Mouse (Mus musculus) right cerebral cortex, postnatal 4 days (tissue): ENCODE measurements around the gene Drosha.

Source experiments
- DNase-seq: peaks from one replicate; pipeline ENCODE4 v3.0.0-alpha.2; 2022

The Drosha gene

DNA sequence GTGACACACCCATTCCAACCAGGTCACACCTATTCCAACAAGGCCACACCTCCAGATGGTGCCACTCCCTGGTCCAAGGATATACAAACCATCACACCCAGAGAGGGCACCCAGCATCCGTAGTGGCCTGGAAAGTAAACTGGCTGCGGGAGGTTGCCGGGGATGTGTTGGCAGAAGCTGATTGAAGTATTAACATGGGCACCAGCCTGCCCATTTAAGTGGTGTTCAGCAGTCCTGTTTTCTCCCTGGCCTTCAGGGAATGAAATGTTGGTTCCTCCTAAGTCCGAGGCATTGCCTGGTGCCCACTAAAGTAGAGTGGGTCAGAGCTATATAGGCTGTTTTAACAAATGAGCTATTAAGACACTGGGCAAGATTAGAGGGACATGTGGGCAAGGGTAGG lies 8.0 kb downstream of the Drosha start:
- no peak for DNase-seq

DNA sequence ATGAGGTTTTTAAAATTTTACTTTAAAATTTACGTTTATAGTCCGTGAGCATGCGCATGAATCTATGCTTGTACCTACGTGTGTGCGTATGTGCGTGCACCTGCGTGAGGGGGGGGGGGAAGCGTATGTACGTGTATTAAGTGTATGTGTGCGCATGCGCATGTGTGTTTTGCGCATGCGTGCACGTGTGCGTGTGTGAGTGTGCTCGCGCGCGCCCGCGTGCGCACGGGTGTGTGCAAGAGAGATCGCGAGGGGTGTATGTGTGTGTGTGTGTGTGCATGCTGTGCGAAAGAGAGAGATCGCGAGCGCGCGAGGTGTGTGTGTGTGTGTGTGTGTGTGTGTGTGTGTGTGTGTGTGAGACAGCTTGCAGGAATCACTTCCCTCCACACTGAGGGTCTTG lies 8.8 kb downstream of the Drosha start:
- no peak for DNase-seq

DNA sequence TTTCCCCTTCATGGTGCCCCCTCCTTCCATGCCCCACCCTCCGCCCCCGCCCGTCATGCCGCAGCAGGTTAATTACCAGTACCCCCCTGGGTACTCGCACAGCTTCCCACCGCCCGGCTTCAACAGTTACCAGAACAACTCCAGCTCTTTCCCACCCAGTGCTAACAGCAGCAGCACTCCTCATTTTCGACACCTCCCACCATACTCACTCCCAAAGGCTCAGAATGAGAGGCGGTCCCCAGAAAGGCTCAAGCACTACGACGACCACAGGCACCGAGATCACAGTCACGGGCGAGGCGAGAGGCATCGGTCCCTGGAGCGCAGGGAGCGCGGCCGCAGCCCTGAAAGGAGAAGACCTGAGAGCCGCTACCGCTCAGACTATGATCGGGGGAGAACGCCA lies 9.6 kb downstream of the Drosha start:
- no peak for DNase-seq

DNA sequence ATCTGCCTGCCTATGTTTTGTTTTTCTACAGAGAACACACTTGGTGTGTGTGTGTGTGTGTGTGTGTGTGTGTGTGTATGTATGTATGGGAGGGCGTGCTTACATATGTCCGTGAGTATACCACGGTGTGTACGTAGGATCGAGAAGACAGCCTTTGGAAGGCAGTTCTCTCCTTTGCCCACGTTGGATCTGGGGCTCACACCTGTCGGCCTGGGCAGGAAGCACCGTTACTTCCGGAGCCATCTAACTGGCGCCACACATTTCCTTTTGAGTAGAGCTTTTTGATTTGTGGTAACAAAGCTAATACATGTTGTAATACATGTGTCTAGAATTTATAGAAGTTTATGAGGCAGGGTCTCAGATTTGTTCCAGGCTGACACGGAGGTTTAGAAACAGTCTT lies 16.1 kb downstream of the Drosha start:
- DNase-seq, result no peak

DNA sequence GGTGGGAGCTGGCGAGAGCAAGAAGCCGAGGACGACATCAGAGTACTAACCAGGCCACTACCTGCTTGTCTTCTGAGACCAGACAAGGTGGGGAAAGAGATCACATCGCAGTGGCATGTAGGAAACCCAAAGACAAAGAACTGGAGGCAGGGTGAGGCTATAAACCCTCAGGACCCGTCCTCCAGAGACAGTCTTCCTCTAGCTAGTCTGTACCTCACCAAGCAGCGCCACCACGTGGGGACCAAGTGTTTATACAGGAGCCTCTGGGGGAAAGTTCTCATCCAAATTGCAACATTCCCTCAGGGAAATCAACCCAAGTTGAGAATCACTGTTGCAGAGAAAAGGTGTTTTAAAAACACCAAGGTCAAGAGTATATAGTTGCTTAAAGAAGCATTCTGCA lies 18.2 kb downstream of the Drosha start:
- DNase-seq, result no peak

DNA sequence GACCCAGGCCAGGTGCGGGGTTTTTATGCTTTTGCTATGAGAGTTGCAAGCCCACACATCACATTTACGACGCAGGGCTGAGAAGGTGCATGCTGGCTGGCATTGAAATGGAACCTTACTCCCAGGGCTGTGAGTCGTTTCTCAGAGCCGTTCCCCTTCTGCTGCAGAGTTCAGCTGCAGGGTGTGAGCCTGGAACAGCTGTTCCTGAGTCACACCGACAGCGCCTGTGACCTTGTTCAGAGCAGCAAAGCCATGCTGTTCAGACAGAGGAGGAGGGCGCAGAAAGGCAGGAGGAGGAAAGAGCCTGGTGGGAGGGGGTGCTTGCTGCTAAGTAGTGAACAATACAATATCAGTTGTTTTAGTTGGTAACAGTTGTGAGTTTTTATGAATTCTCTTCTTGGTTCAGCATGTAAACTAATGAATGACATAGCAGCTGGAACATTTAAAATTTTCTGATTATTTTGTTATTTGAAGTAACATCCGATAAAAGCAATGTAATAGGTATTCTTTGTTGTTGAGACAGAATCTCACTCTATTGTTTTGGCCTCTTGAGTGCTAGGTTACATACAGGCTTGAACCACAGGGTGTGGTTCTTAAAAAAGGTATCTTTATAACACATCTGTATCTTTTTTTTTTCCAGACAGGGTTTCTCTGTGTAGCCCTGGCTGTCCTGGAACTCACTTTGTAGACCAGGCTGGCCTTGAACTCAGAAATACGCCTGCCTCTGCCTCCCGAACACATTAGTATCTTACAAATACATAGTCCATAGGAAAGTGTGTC lies 23.8 kb downstream of the Drosha start:
- DNase-seq, result no peak

DNA sequence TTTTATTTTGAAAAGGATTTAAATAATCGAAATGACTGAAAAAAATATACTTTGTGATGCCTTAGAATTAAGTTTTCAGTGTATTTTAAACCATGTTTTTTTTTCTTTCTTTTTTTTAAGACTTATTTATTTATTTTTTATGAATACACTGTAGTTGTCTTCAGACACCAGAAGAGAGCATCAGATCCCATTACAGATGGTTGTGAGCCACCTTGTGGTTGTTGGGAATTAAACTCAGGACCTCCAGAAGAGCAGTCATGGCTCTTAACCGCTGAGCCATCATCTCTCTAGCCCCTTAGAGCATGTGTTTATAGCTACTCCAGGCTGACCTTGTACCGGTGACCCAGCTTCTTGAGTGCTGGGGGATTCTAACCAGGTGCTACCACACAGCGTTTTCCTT lies 24.8 kb downstream of the Drosha start:
- DNase-seq, result no peak

DNA sequence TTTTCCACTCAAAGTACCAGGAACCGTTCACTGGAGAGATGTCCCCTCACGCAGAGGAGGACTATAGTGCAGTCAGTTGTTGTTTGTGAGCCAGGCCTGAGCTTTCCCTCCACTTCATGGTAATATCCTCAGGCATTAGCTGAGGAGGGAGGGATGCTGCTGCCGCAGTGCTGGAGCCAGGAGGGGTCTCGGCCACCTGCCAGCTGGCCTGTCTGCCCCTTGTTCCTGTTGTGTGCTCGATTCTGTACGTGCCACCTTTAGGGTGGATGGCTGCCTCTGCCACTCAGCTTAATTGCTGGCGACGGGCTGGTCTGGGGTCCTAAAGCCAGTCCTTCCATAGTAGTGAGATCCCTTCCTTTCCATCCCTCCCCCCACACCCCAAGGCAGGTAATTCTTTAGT lies 28.9 kb downstream of the Drosha start:
- no peak for DNase-seq

DNA sequence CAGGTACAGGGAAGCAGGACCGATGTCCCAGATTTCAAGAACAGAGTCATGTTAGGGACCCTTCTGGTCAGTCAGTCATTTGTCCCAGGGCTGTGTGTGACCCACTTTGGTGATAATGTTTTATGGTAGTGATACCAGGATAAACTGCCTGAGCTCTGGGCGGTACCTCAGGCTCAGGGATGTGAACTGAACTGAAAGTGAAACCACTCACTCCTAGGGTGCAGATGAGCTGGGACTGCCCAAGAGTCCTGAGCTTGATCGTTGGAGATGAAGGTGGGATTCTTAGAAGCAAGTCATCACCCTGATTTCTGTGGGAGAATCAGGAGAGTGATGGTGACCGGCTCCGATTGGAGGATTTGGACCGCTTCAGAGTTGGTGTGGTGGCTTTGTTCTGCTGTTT lies 32.2 kb downstream of the Drosha start:
- no peak for DNase-seq

DNA sequence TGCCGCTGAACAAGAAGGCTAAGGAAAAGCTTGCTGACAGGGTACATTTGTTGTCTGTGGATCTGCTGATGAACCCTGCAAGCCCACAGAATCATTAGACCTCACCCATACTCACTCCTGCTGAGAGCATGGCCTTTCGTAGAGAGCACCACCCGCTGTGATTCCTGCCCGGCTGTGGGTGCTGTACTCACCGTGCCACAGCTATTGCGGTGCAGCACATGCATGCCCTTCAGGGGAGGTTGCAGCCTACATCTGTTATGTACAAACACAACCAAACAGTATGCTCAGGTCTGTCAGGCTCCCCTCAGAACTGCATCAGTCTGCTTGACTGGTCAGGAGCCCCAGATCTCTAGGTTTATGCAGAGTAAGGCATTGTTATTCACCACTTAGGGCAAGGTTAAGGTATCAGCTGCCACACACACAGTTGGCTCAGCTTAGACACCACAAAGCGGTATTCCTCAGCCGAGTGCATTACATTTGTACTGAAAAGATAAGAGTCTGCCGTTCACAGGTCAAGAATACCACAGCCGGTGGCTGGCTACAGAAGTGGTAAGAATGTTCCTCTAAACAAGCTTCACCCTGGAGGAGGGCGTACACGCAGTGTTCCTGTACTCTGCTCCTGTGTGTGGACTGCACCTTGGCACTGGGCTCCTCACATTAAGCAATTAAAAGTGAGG lies 33.4 kb downstream of the Drosha start:
- no peak for DNase-seq

DNA sequence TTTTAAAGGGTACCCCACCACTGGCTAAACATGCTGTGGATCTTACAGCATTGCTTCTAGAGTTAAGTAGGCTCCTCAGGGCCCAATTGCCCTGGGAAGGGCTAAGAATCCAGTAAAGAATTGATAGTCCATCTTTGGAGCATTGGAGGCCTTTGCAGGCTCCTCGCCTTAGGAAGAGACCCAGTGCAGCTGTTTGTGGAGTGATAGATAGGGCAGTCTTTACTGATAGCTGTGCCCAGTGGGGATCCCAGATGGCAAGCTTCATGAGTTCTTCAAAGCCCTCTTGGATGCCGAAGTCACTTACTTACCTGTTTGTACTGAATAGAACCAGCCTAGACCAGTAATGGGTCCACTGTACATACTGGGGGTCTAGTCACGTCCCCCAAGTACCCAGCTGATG lies 34.0 kb downstream of the Drosha start:
- no peak for DNase-seq

DNA sequence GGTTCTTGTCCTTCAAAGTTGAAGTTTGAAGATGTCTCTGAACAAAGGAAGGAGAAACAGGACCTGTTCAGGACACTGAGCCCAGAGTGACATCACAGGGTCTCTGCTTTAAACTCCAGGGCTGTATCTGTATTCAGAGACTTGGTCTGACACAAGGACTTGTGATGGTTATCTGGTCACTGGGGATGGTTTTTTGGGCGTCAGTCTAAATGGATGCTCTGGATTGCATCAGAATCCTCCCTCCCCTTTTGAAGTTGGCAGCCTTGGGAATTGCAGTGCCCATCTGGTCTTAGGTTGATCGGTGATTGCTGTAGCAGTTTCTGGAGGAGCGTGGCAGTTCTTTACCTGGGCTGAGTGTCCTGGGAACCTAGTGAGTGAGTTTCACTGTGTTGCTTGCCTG lies 37.4 kb downstream of the Drosha start:
- DNase-seq, result no peak

DNA sequence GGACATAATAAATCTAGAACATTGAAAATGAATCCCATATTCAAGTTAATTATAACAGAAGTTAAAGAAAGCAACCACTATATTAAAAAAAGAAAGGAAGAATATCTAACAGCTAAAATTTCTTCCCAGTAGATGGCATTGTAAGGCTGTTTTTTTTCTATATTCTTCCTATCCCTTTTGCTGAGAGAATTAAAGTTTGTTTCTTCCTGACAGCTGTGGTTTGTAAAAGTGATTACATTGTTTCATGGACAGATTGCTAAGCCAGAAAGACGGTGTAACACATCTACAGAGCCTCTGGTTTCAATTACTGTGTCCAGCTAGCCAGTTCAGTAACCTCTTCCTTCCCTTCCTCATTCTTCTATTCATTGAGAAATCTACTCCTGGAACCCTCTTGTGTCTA lies 39.1 kb downstream of the Drosha start:
- DNase-seq, result no peak

DNA sequence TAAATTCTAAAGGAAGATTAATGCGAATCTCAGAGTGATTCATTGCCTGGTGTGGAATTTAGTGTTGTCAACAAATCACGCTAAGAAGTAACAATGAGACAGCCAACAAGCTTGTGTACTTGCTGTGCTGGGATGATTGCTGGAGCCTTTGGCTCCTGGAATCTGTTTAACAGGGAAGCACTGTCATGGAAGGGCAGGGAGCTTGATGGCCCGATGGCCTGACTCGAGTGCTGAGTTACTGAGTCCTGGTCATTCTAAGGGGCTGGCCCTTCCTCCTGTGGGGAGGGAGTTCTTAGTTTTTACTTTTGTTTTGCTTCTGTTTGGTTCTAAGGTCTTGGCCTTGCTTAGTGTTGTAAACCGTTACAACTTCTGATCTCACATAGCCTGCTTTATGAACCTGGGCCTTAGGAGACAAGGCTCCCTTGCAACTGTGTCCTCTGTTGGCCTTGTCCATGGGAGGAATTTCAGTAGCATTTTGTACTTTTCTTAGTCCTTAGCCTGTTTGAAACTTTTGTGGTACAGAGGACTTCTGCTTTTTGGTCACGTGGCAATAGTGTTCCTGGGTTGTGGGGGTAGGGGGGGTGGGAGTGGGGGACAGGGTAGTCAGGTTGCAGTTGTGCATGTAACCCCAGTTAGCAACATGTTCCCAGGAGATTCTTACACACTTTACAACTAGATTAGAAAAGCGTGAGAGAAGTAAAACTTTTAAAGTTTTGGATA lies 41.1 kb downstream of the Drosha start:
- DNase-seq, result no peak

DNA sequence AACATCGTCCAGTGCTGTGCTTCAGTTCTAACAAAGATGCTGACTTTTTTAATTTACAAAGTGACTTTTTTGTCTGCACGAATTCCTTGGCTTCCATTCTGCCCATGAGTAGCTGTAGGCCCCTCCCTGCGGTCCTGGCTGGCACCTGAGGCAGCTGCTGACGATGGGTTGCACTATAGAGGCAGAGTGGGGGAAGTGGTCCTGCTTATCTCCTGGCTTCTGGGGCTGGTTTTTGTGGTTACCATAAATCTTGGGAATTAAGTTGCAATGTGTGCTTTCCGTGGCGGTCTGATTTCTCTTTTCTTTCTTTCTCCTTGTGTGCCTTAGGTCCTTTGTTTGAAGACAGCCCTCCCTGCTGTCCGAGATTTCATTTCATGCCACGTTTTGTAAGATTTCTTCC lies 42.7 kb downstream of the Drosha start:
- no peak for DNase-seq

DNA sequence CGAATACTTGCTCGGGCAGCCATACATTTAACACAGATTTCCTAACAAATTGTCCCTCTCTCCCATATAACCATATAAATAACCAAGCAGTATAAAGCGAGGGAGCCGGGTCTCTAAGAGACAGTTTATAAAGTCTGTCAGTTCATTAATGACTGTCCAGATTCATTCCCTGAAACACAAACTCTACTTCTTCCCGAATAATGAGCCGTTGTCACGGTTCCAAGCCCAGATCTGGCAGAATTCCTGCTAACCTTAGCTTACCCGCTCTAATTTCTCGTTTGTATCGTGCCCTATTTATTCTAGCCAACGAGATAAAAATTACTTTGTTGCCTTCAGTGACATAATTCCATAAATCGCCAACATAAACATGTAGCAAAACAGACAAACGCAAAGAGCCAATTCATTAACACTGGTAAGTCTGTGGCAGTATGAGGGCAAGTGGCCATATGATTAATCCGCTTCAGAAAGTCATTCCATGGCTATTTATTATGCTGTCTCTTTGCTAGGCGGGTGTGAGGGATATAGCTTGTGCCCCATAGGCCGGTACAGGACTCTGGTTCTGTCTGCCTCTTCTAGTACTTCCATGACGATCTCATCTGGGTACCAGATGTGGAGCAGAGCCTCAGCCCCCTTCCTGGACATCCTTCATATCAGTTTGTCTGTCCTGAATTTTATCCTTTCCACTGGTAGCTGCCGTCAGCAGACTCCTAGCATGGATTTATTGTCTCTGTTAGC lies 51.0 kb downstream of the Drosha start:
- peak; percentile 59 for DNase-seq

DNA sequence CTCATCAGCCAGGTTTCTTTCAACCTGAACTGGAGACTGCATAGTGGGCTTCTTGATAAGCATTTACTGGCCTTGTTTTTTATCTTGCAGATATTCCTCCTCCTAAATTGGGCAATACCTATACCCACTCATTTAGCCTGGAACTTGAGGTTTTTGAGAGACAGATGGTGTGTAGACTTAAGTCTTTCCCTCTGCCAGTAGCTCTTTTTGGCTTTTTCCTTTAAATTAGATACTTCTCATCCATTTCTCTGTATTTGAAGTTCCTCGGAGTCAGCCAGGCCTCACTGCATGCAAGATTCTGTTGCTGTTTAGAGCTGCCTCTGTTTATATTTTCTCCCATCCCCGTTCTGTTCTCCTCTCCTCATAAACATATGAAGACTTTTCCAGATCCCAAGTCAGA lies 51.7 kb downstream of the Drosha start:
- no peak for DNase-seq

DNA sequence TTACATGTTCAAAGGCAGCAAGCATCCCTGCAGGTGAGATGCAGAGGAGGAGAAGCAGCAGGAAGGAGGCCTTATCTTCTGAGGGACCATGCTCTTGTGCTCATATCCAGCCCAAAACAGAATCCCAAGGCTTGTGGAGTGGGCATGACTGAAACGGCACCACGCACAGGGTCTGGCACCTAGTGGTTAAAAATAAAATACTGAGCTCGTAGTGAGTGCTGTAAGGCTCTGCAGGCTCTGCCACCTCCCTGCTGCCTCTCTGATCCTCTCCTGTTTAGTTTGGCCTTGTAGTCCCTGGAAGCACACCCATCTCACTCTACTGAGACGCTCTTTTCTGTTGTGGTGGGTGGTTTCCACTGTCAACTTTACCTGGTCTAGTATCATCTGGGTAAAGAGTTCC lies 52.3 kb downstream of the Drosha start:
- DNase-seq, result no peak

DNA sequence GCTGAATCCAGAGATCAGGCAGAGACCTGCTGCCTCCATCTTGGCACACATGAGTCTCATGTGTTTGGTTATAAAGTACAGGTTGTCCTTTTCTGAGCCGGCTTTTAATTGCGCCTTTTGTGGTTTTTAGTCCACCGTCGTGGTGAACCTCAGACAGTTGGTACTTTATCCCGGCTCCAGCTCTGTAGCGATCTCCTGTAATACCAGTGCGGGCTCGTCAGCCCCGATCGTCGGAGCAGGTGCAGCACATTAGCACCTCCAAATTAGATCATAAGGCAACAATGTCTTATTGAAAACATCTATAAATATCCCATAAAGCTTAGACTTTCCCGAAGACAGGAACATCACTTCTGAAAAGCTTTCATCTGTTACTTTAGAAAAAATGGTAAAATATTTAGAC lies 53.3 kb downstream of the Drosha start:
- DNase-seq, result no peak

DNA sequence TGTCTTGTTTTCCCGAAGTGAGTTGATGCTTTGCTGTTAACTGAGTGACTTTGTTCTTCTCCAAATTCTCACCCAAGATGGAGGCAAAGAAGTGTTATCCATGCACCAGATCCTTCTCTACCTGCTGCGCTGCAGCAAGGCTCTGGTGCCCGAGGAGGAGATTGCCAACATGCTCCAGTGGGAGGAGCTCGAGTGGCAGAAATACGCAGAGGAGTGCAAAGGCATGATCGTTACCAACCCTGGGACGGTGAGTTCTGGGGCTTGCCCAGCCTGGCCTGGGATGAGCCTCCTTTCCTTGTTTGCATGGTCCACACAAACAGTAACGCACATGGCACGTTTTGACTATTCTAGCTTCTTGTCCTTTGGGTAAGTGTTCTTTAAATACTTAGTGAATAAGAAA lies 54.0 kb downstream of the Drosha start:
- no peak for DNase-seq

DNA sequence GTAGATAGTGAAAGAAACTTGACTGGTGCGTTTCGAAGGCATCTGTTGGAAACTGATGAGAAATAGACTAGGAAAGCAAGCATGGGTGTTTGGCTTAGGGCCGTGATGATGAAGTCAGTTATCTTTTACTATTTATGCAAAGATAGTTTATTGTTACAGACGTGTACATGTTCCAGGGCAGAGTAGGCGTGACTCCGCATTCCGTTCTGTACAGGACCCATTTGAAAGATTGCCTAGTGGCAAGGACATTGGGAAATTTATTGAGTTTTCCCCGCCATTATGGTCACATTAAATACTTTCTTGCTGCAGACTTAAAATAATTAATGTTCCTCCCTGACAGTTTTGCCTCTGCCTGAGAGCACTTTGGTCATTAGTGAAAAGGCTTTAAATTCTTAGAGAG lies 55.3 kb downstream of the Drosha start:
- no peak for DNase-seq

DNA sequence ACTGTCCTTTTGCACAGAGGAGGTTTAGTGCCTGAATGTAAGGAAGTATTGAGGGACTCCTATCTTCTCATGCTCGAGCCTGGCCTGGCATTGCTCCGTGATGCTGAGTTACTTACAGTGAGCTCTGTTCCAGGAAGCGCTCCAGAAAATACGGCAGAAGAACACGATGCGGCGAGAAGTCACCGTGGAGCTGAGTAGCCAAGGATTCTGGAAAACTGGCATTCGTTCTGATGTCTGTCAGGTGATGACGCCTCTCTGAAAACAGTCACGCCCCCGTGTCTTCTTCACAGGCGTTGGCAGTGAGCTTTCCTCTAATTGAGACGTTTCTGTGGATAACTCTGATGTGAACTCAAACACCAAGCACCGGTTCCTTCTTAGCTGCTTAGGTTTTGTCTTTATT lies 60.2 kb downstream of the Drosha start:
- DNase-seq, result no peak

DNA sequence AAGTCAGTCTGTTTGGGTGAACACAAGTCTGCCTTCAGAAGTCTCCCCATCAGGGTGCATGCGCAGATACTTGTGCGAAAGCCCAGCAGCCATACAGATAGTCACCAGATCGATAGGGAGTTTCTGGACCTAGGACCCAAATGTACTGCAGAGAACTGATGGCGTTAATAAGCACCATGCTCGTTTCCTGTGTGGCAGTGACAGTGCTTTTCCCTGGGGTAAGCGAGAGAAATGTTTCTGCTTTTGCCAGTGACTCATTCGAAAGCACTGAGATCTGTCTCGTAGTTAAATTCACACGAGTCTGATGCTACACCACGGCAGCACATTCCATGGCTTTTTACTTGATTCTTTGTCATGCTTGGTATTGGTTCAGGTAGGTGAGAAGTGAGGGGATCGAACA lies 60.7 kb downstream of the Drosha start:
- DNase-seq, result no peak

DNA sequence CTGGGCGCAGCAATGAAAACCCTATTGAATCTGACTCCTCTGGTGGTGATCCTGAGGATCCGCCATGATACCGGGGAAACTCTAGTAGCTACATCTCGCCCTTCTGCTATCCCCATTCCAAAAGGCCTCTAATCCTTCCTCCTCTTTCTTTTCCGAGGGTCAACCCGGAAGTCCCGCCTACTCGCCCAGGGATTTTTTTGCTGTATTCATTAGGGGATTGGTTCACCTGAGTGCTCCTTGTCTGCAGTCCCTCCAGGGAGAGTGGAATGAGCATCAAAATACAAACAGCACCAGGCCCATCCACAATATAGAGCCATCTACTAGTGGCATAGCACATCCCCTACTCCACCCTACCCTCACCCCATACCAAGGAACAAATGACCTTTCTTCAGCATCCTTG lies 62.6 kb downstream of the Drosha start:
- no peak for DNase-seq
